Mouse (Mus musculus): ENCODE data around the gene Neurod4.

DNA sequence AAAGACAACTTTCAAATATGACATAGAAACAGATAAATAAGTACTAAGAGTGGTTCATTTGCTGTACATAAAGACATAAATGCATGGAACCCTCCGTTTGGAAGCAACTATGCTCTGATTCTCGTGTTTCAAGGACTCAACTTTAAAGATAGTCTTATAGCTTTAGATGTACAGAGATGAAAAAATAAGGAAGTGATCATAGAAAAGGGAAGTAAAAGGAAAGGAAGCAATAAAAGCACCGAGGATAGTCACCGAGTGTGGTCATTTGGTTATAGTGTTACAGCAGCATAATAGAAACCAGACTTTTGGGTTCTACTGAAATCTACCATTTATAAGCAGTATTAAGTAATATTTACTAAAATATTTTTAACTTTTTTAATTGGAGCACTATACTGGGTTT is 38.7 kb upstream of the Neurod4 start:
- TF ChIP-seq MAFK (IDR thresholded peaks at IDR 0.05; ENCODE audit: insufficient read depth, low read depth, low read length) (no peak), CHD2 (IDR thresholded peaks at IDR 0.05; ENCODE audit: low read depth, low read length) (no peak), ZC3H11A (IDR thresholded peaks at IDR 0.05; ENCODE audit: borderline replicate concordance, low read depth, low read length) (no peak)

Data from ES-E14 (cell line).